Mouse (Mus musculus): ENCODE data around the gene Lrrc7.

DNA sequence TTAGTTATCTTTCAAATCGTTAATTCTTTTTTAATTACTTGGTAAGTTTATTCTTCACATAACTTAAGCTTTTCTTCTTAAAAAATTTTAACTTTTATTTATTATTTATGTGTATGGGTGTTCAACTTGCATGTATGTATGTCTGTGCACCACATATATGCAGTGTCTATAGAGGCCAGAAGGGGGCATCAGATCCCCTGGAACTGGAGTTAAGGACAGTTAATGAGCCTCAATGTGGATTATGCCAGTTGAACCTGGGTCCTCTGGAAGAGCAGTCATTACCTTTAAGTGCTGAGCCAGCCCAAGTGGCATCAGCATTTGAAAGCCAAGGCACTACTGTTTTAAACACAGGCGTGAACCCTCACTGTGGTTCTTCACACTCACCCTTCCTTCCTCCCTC lies 352.0 kb downstream of the Lrrc7 start:
- TF ChIP-seq CTCF (IDR thresholded peaks at IDR 0.05; ENCODE audit: low read depth) (peak; percentile 74), EP300 (optimal IDR thresholded peaks at IDR 0.05) (no peak)
